Mouse (Mus musculus) frontal cortex, postnatal 10 days (tissue): ENCODE results near the gene Cpeb2.

Experiments used
- DNase-seq, 2 experiments: peaks; one replicate each; pipeline ENCODE4 v3.0.0; 2022; ENCODE audit warnings: low spot score in 2 of 2, mixed read lengths in 1 of 2

Cpeb2 gene

GRCm38 (mm10) chr5:43239141-43239835 is 6.3 kb downstream of the Cpeb2 start:
- DNase-seq: no peak

DNA sequence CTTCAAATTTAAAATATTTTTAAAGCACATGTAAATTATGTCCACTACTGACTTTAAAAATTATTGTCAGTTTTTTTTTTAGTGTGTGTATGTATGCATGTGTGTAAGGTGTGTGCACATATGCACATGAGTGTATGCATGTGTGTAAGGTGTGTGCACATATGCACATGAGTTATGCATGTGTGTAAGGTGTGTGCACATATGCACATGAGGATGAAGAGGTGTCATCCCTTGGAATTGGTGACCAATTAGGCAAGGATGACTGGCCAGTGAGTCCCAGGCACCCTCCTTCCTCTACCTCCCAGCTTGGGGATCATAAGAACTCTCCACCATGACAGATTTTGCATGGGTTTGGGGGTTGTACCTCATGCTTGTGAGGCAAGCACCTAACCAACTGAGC is 7.8 kb downstream of the Cpeb2 start:
- no peak for DNase-seq

DNA sequence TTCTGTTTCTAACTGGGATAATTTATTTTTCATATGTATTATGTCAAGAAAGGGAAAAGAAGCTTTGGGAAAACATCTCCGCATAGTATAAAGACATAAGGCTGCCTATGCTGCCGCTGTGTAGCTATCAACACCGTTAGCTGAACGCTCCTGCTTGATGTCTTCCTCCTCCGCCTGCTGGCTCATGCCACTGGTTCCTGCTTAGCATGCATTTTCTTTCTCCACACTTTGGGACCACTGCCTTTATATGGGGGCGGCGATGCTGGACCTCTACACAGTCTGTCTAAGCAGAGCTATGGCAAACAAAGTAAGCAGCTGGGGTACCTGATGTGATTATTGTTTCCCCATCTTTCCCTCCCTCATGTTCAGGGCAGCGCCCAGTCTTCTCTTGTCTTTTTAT is 13.3 kb downstream of the Cpeb2 start:
- no peak for DNase-seq

- DNase-seq: no peak
These were observed 14.0 kb downstream of the Cpeb2 start for GRCm38 (mm10) chr5:43246954-43247353.

- no peak for DNase-seq
These were observed 15.0 kb downstream of the Cpeb2 start for GRCm38 (mm10) chr5:43248001-43248430.

DNA sequence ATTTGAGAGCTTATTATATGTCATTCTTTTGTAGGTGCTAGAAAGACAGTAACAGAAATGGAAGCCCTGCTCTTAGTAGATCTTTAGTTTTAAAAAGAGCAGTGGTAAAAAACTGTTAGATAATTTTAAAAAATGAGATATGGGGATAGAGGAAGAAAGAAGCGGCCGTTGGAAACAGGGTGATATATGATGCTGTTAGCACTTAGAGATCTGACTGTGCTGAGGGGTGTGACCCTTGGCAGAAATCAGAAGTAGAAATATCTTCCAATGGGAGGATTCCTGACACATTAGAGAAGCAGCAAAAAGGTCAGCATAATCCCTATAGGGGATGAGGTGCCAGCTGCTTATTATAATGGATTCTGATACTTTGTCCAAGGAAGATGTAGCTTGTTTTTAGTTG is 24.5 kb downstream of the Cpeb2 start:
- DNase-seq: no peak

- DNase-seq: no peak
These were observed 25.6 kb downstream of the Cpeb2 start for GRCm38 (mm10) chr5:43258472-43259142.

GRCm38 (mm10) chr5:43261814-43262213 is 28.8 kb downstream of the Cpeb2 start:
- no peak for DNase-seq

GRCm38 (mm10) chr5:43263951-43264350 is 31.0 kb downstream of the Cpeb2 start:
- DNase-seq: no peak

- DNase-seq: no peak
These were observed 31.7 kb downstream of the Cpeb2 start for GRCm38 (mm10) chr5:43264696-43265095.

DNA sequence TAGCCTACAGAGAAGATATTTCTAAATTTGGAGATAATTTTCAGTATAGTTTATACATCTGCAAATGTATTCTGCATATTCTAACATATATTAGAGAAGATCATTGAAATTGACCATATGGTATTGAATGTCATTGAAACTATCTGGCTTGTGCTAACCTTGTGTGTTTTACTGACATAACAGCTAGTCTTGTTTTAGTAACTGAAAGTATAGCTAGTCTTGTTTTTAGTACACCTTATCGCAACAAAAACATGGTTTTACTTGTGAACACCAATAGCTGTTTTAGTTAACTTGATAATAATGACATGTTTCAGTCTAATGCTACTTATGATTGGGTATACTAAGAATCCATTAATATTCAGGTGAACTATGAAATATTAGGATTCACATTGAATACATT is 45.0 kb downstream of the Cpeb2 start:
- DNase-seq: no peak

- DNase-seq: no peak
These were observed 46.8 kb downstream of the Cpeb2 start for GRCm38 (mm10) chr5:43279774-43280173.

DNA sequence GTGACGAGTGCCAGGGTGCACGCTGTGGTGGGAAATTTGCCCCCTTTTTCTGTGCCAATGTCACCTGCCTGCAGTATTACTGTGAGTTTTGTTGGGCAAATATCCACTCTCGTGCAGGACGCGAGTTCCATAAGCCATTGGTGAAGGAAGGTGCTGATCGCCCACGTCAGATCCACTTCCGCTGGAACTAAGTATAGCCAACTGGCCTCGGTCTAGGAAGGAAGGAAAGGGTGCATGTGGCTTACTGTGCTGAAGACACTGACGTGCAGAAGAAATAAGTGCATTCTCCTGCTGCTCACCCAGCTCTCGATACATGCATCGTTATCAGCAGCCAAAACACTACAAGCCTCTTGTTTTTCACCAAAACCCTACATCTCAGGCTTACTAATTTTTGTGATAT is 52.8 kb downstream of the Cpeb2 start:
- DNase-seq: no peak

GRCm38 (mm10) chr5:43289752-43290446 is 56.9 kb downstream of the Cpeb2 start:
- DNase-seq: no peak

- DNase-seq: no peak
These were observed 60.2 kb downstream of the Cpeb2 start for GRCm38 (mm10) chr5:43293136-43293535.

GRCm38 (mm10) chr5:43297459-43297858 is 64.5 kb downstream of the Cpeb2 start:
- DNase-seq: no peak

DNA sequence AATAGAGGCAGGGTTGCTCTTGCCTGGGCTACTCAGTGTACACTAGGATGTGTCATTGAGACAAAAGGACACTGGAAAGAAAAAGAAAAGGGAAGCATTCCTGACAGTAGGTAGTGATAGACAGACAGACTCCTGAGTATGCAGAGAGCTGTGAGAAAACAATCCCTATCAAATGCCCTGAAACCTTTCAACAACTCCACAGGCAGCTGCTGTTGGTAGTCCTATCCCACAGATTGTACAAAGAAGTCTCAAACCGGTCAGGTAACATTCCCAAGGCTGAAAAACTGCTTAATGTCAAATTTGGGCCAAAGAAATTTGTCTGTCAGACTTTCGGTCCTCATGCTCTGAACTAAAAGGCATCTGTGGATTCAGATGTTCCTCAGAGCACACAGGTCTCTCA is 66.0 kb downstream of the Cpeb2 start:
- DNase-seq: no peak

GRCm38 (mm10) chr5:43300076-43300475 is 67.1 kb downstream of the Cpeb2 start:
- DNase-seq: no peak

DNA sequence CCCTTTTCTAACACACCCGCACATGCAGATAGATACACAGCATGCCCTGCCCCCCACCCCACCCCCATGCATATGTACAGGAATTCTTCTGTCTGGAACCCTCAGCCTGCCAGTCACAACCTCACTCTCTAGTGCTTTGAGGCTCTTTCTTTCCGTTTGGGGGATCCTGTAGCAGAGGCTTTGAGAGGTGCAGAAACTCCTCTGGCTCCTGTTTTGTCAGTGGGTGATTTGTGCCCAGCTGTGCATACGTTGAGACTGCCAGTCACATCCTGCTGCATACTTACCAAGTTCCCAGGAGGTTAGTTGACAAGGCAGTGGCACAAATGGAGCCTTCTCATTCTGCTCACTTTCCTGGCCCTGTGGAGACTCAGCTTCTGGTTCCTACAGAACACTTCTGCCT is 68.0 kb downstream of the Cpeb2 start:
- no peak for DNase-seq

DNA sequence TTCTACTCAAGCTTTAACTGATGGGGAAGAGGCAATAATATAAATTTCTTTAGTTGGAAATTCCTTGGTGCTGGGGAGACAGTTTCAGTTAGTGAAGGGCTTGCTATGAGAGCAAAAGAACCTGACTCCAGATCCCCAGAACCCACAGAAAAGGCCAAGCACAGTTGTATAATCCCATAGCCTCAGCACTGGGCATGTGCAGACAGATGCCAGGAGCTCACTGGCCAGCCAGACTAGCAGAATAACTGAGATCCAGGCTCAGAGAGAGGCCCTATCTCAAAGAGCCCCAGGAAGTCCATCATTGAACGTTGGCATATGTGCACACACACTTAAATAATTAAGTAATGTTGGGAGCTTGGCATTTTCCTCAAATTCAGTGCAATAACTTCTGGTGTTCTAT is 70.5 kb downstream of the Cpeb2 start:
- no peak for DNase-seq

DNA sequence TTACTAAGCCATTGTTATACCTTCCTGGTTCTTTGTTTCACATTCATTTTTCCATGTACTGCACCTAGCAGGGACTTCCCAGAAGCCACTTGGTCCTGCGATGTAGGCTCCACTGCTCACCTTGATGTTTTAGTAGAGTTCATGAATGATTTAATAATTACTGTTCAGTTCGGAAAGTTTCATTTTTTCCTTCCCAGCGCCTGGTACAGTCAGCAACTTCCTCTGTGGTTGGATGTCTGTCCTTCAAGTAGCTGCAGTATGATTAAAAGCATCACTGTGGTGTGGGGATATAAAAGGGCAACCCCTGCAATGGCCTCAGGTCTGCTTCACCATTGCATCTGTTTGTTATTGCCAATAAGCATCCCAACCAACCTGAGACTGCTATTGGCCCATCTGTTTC is 72.5 kb downstream of the Cpeb2 start:
- no peak for DNase-seq

DNA sequence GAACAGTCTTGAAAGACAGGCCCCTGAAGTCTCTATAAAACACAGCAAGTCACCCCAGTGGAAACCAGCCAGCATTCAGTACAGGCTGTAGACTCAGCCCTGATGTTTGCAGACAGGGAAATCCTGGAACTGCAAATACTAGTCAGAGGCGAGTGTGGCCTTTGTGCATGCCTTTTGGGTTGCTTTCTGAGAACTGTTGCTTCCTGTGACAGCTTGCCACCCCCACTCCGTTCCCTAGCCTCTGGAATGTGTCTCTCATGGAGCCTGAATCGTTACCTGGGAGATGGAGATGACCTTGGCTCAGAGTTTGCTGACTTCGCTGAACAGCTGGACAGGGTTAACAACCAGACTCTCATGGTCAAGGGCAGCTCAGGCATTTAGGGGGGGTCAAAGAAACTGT is 77.0 kb downstream of the Cpeb2 start:
- DNase-seq: no peak

DNA sequence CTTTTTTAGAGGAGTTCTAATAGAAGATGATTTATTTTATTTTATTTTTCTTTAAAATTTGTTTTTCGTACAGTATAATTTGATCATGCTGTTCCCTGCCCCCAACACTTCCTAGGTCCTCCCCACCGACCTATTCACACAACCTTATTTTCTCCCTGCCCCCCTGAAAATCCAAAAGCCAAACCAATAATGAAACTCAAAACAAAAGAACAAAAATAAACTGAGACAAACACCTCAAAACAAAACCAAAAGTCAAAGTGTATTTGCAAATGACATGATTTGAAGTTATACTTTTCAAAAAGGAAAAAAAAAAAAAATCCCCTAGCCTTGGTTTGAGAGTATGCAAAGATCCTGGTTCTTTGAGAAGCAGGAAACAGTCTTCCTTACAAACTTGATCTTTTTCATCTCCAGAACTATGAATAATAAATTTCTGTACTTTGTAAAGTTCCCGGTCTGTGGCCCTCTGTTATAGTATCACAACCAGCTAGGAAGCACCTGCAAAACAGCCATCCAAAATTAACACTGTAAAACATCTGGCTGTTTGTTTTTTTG is 91.4 kb downstream of the Cpeb2 start:
- no peak for DNase-seq
